Mouse (Mus musculus): Measurements from ENCODE around the gene Arih1. TPM values are rescaled to one million over a fixed set of nuclear protein-coding genes. Genes with fewer than 3 reads are reported as not detected.
"Not testable (repeated sequence)": the region's sequence is repeated elsewhere in the genome, so short reads cannot be mapped to it uniquely, and the experiment has no call there.

Gene Arih1
- polyA plus RNA-seq, 1 experiment from 2014 or later, result 15.3 TPM

GRCm38 (mm10) chr9:59369646-59370045 is 116.8 kb downstream of the Arih1 start:
- H3K27me3 ChIP-seq (ENCODE audit: control insufficient read depth, insufficient read depth, low read length), result no peaks in the 10 kb centered on the region
- ATAC-seq (ENCODE audit: low FRiP score) (no peak), DNase-seq (ENCODE audit: low spot score, missing footprints) (no peak)
- no peak overlapping the region for H3K27ac ChIP-seq (ENCODE audit: low read depth, low read length)
- no peak overlapping the region for H3K9ac ChIP-seq (ENCODE audit: low read length)
- peaks cover 5% of the 10 kb centered on the region; the same call in 1 of the 2 replicates for H3K9me3 ChIP-seq (ENCODE audit: control insufficient read depth, low read length)
- H3K4me1 ChIP-seq (ENCODE audit: control insufficient read depth, insufficient read depth, low read length), result no peaks in the 10 kb centered on the region
- 90% methylated on average over 9 of the region's 9 CpGs for WGBS
- H3K4me3 ChIP-seq (ENCODE audit: low read depth, low read length), result no peak overlapping the region
- no peaks in the 10 kb centered on the region for H3K36me3 ChIP-seq (ENCODE audit: control insufficient read depth, insufficient read depth, low read length)
- H3K4me2 ChIP-seq, result no peak overlapping the region

- no peak overlapping the region for H3K27ac ChIP-seq (ENCODE audit: low read depth, low read length)
- peaks cover 5% of the 10 kb centered on the region; the same call in 1 of the 2 replicates for H3K9me3 ChIP-seq (ENCODE audit: control insufficient read depth, low read length)
- no peak overlapping the region for H3K9ac ChIP-seq (ENCODE audit: low read length)
- H3K4me1 ChIP-seq (ENCODE audit: control insufficient read depth, insufficient read depth, low read length), result no peaks in the 10 kb centered on the region
- no peak for DNase-seq (ENCODE audit: low spot score, missing footprints)
- ATAC-seq (ENCODE audit: low FRiP score), result no peak
- no peak overlapping the region for H3K4me3 ChIP-seq (ENCODE audit: low read depth, low read length)
- H3K4me2 ChIP-seq, result no peak overlapping the region
- no peaks in the 10 kb centered on the region for H3K36me3 ChIP-seq (ENCODE audit: control insufficient read depth, insufficient read depth, low read length)
- 82% methylated on average over 5 of the region's 5 CpGs for WGBS
- H3K27me3 ChIP-seq (ENCODE audit: control insufficient read depth, insufficient read depth, low read length), result no peaks in the 10 kb centered on the region
Observed at GRCm38 (mm10) chr9:59369220-59369619, 117.2 kb downstream of the Arih1 start.

GRCm38 (mm10) chr9:59360487-59360886 is 125.9 kb downstream of the Arih1 start:
- WGBS, result 80% methylated on average over 1 of the region's 3 CpGs
- not testable (repeated sequence) for H3K9ac ChIP-seq (ENCODE audit: low read length); H3K27ac ChIP-seq (ENCODE audit: low read depth, low read length); H3K9me3 ChIP-seq (ENCODE audit: control insufficient read depth, low read length); ATAC-seq (ENCODE audit: low FRiP score); DNase-seq (ENCODE audit: low spot score, missing footprints); H3K27me3 ChIP-seq (ENCODE audit: control insufficient read depth, insufficient read depth, low read length); H3K36me3 ChIP-seq (ENCODE audit: control insufficient read depth, insufficient read depth, low read length); H3K4me1 ChIP-seq (ENCODE audit: control insufficient read depth, insufficient read depth, low read length); H3K4me3 ChIP-seq (ENCODE audit: low read depth, low read length); H3K4me2 ChIP-seq

- H3K9me3 ChIP-seq (ENCODE audit: control insufficient read depth, low read length); ATAC-seq (ENCODE audit: low FRiP score); H3K4me1 ChIP-seq (ENCODE audit: control insufficient read depth, insufficient read depth, low read length); H3K27me3 ChIP-seq (ENCODE audit: control insufficient read depth, insufficient read depth, low read length); H3K27ac ChIP-seq (ENCODE audit: low read depth, low read length); H3K4me2 ChIP-seq; H3K36me3 ChIP-seq (ENCODE audit: control insufficient read depth, insufficient read depth, low read length); H3K4me3 ChIP-seq (ENCODE audit: low read depth, low read length); H3K9ac ChIP-seq (ENCODE audit: low read length); DNase-seq (ENCODE audit: low spot score, missing footprints): not testable (repeated sequence)
- WGBS, result 71% methylated on average over 1 of the region's 1 CpGs
Observed at GRCm38 (mm10) chr9:59358041-59358440, 128.4 kb downstream of the Arih1 start.

GRCm38 (mm10) chr9:59353253-59353639 is 133.2 kb downstream of the Arih1 start, which contains the start of gene Bbs4:
Gene Bbs4 (minus strand): TSS chr9:59353508.
- peak within 1 kb of the TSS; percentile 54 for H3K4me2 ChIP-seq
- under 1% methylated on average over 32 of the region's 32 CpGs for WGBS
- no peaks in the 10 kb centered on the region for H3K27me3 ChIP-seq (ENCODE audit: control insufficient read depth, insufficient read depth, low read length)
- H3K4me3 ChIP-seq (ENCODE audit: low read depth, low read length), result peak within 1 kb of the TSS; percentile 72
- peak; percentile 98 for DNase-seq (ENCODE audit: low spot score, missing footprints)
- peak within 1 kb of the TSS; percentile 89 for H3K9ac ChIP-seq (ENCODE audit: low read length)
- H3K9me3 ChIP-seq (ENCODE audit: control insufficient read depth, low read length), result no peaks in the 10 kb centered on the region
- H3K27ac ChIP-seq (ENCODE audit: low read depth, low read length), result peak within 1 kb of the TSS; percentile 81
- H3K4me1 ChIP-seq (ENCODE audit: control insufficient read depth, insufficient read depth, low read length), result peaks cover 4% of the 10 kb centered on the region
- no peaks in the 10 kb centered on the region; the same call in 1 of the 2 replicates for H3K36me3 ChIP-seq (ENCODE audit: control insufficient read depth, insufficient read depth, low read length)
- ATAC-seq (ENCODE audit: low FRiP score), result peak; percentile 95

GRCm38 (mm10) chr9:59352586-59353252 is 133.7 kb downstream of the Arih1 start:
- Histone ChIP-seq H3K36me3 (ENCODE audit: control insufficient read depth, insufficient read depth, low read length) (no peaks in the 10 kb centered on the region; the same call in 1 of the 2 replicates), H3K27me3 (ENCODE audit: control insufficient read depth, insufficient read depth, low read length) (no peaks in the 10 kb centered on the region), H3K27ac (ENCODE audit: low read depth, low read length) (peak overlapping the region; percentile 81), H3K4me2 (peak overlapping the region; percentile 54), H3K4me1 (ENCODE audit: control insufficient read depth, insufficient read depth, low read length) (peaks cover 4% of the 10 kb centered on the region), H3K9ac (ENCODE audit: low read length) (peak overlapping the region; percentile 89), H3K4me3 (ENCODE audit: low read depth, low read length) (peak overlapping the region; percentile 72), H3K9me3 (ENCODE audit: control insufficient read depth, low read length) (no peaks in the 10 kb centered on the region)
- 11% methylated on average over 15 of the region's 15 CpGs for WGBS
- ATAC-seq (ENCODE audit: low FRiP score) (peak; percentile 33; the same call in 1 of the 2 replicates), DNase-seq (ENCODE audit: low spot score, missing footprints) (no peak)

- Histone ChIP-seq H3K4me1 (ENCODE audit: control insufficient read depth, insufficient read depth, low read length) (no peaks in the 10 kb centered on the region), H3K9ac (ENCODE audit: low read length) (no peak overlapping the region), H3K9me3 (ENCODE audit: control insufficient read depth, low read length) (no peaks in the 10 kb centered on the region), H3K36me3 (ENCODE audit: control insufficient read depth, insufficient read depth, low read length) (no peaks in the 10 kb centered on the region; the same call in 1 of the 2 replicates), H3K4me3 (ENCODE audit: low read depth, low read length) (no peak overlapping the region), H3K4me2 (no peak overlapping the region), H3K27me3 (ENCODE audit: control insufficient read depth, insufficient read depth, low read length) (no peaks in the 10 kb centered on the region), H3K27ac (ENCODE audit: low read depth, low read length) (no peak overlapping the region)
- DNase-seq (ENCODE audit: low spot score, missing footprints) (no peak), ATAC-seq (ENCODE audit: low FRiP score) (no peak)
- 87% methylated on average over 2 of the region's 2 CpGs for WGBS
Observed at GRCm38 (mm10) chr9:59346176-59346575, 140.2 kb downstream of the Arih1 start.

- DNase-seq (ENCODE audit: low spot score, missing footprints) (no peak), ATAC-seq (ENCODE audit: low FRiP score) (no peak)
- no peaks in the 10 kb centered on the region for H3K9me3 ChIP-seq (ENCODE audit: control insufficient read depth, low read length)
- 0 out of 2 replicates have a peak, but pooled peaks cover 2% of the 10 kb centered on the region for H3K36me3 ChIP-seq (ENCODE audit: control insufficient read depth, insufficient read depth, low read length)
- no peak overlapping the region for H3K27ac ChIP-seq (ENCODE audit: low read depth, low read length)
- no peak overlapping the region for H3K9ac ChIP-seq (ENCODE audit: low read length)
- H3K4me3 ChIP-seq (ENCODE audit: low read depth, low read length), result no peak overlapping the region
- WGBS, result 86% methylated on average over 9 of the region's 9 CpGs
- H3K27me3 ChIP-seq (ENCODE audit: control insufficient read depth, insufficient read depth, low read length), result no peaks in the 10 kb centered on the region
- H3K4me1 ChIP-seq (ENCODE audit: control insufficient read depth, insufficient read depth, low read length), result no peaks in the 10 kb centered on the region
- no peak overlapping the region for H3K4me2 ChIP-seq
Observed at GRCm38 (mm10) chr9:59340002-59340401, 146.4 kb downstream of the Arih1 start.

- Histone ChIP-seq H3K27ac (ENCODE audit: low read depth, low read length) (no peak overlapping the region), H3K4me1 (ENCODE audit: control insufficient read depth, insufficient read depth, low read length) (no peaks in the 10 kb centered on the region), H3K9ac (ENCODE audit: low read length) (no peak overlapping the region), H3K4me3 (ENCODE audit: low read depth, low read length) (no peak overlapping the region), H3K9me3 (ENCODE audit: control insufficient read depth, low read length) (no peaks in the 10 kb centered on the region), H3K4me2 (no peak overlapping the region), H3K36me3 (ENCODE audit: control insufficient read depth, insufficient read depth, low read length) (0 out of 2 replicates have a peak, but pooled peaks cover 2% of the 10 kb centered on the region), H3K27me3 (ENCODE audit: control insufficient read depth, insufficient read depth, low read length) (no peaks in the 10 kb centered on the region)
- 91% methylated on average over 5 of the region's 5 CpGs for WGBS
- ATAC-seq (ENCODE audit: low FRiP score) (no peak), DNase-seq (ENCODE audit: low spot score, missing footprints) (no peak)
Observed at GRCm38 (mm10) chr9:59339107-59339506, 147.3 kb downstream of the Arih1 start.
